In the genomic region with DNA sequence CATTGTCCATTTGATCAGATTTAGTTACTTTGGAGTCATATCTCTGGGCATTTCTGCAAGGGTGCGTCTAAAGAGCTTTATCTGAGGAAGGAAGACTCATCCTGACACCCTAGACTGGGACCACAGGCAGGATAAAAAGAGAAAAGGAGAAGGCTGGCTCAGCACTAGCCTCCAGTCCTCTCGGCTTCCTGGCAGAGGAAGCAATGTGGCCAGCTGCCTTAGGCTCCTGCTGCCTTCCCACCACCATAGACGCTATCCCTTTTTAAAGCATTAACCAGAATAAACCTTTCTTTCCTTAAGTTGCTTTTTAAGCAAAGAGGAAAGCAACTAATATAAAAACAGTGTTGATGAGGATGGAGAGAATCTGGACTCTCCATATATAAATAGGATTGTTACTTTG, we compare ENCODE assay signal across 31 mouse cellular contexts. TPM values are rescaled to one million over a fixed set of nuclear protein-coding genes. Genes with fewer than 3 reads are reported as not detected.
DNase-seq lines count a peak whose midpoint lies in the region; TF ChIP-seq lines count a peak whose summit lies in the region.
"Had no signal": no experiment of that assay in that cellular context is flagged by ENCODE, and none has a peak within 500 bp of the region (broad histone marks: within the 10 kb centered on the region; RNA-seq: fewer than 3 reads in every experiment).

No protein-coding gene starts in this region.

- no peaks in the 10 kb centered on the region for H3K4me1 ChIP-seq in embryonic facial prominence, embryonic 10.5 days
- H3K4me1 ChIP-seq: embryonic facial prominence, embryonic 13.5 days; forebrain, embryonic 12.5 days; hindbrain, embryonic 12.5 days; liver, embryonic 12.5 days; midbrain, embryonic 15.5 days; neural tube, embryonic 12.5 days had no signal

- WGBS in macrophage (ENCODE audit: missing documents), result 19% methylated on average over 3 of the region's 3 CpGs
- 79% methylated on average over 3 of the region's 3 CpGs for WGBS in embryonic facial prominence, embryonic 10.5 days

- H3K36me3 ChIP-seq in macrophage (ENCODE audit: inconsistent target), result no peaks in the 10 kb centered on the region
- H3K36me3 ChIP-seq in embryonic facial prominence, embryonic 10.5 days (replicated peaks), result no peaks in the 10 kb centered on the region
- H3K36me3 ChIP-seq: embryonic facial prominence, embryonic 13.5 days; forebrain, embryonic 12.5 days; hindbrain, embryonic 12.5 days; liver, embryonic 12.5 days; midbrain, embryonic 15.5 days; neural tube, embryonic 12.5 days had no signal

- no peak for TF ChIP-seq CTCF in layer of hippocampus, adult 2 months (conservative IDR thresholded peaks at IDR 0.05)

- H3K79me2 ChIP-seq in macrophage (ENCODE audit: inconsistent target), result no peaks in the 10 kb centered on the region

- no peaks in the 10 kb centered on the region for H3K27me3 ChIP-seq in embryonic facial prominence, embryonic 10.5 days (replicated peaks; ENCODE audit: low read depth, poor library complexity, severe bottlenecking)
- H3K27me3 ChIP-seq: embryonic facial prominence, embryonic 13.5 days; forebrain, embryonic 12.5 days; hindbrain, embryonic 12.5 days; liver, embryonic 12.5 days; midbrain, embryonic 15.5 days; neural tube, embryonic 12.5 days; Patski had no signal

- DNase-seq in cerebellum, postnatal 14 days, result peak; percentile 37 to 58
- DNase-seq in cerebellum, adult 9-11 months, result no peak
- DNase-seq in layer of hippocampus, adult 2 months (ENCODE audit: low spot score in 2 of 2), result no peak
- DNase-seq in layer of hippocampus, postnatal 25 days (ENCODE audit: extremely low spot score in 1 of 2, low spot score in 1 of 2), result no peak
- DNase-seq in right cerebral cortex, postnatal 14 days, result peak; percentile 35
- no peak for DNase-seq in embryonic facial prominence, embryonic 10.5 days (ENCODE audit: low spot score)
- no peak for DNase-seq in spleen, postnatal 4 days (ENCODE audit: low spot score in 2 of 2)
- DNase-seq: adrenal gland, postnatal 10 days; embryo, embryonic 11 days; gastrocnemius, postnatal 14 days; heart, postnatal 36 days; kidney, adult 8-10 months; kidney, postnatal 4 days; liver, postnatal 0 days; lung, postnatal 36 days; spleen, adult 18-20 months; thymus, adult 2 months; thymus, postnatal 4 days had no signal

- no peak overlapping the region for H3K4me3 ChIP-seq in layer of hippocampus, adult 2 months
- H3K4me3 ChIP-seq in macrophage (ENCODE audit: inconsistent target), result no peak overlapping the region
- no peak overlapping the region for H3K4me3 ChIP-seq in embryonic facial prominence, embryonic 10.5 days
- H3K4me3 ChIP-seq: embryonic facial prominence, embryonic 13.5 days; erythroblast, embryonic 14.5 days; forebrain, embryonic 12.5 days; hindbrain, embryonic 12.5 days; liver, embryonic 12.5 days; midbrain, embryonic 15.5 days; neural tube, embryonic 12.5 days had no signal

- H3K27ac ChIP-seq in layer of hippocampus, adult 2 months, result peak overlapping the region; percentile 32; the same call in 1 of the 2 replicates
- peak overlapping the region; percentile 40 for H3K27ac ChIP-seq in macrophage
- no peak overlapping the region for H3K27ac ChIP-seq in embryonic facial prominence, embryonic 10.5 days (replicated peaks)
- H3K27ac ChIP-seq: embryonic facial prominence, embryonic 13.5 days; forebrain, embryonic 12.5 days; hindbrain, embryonic 12.5 days; hindbrain, postnatal 0 days; kidney, postnatal 0 days; liver, embryonic 12.5 days; midbrain, embryonic 15.5 days; neural tube, embryonic 12.5 days; stomach, postnatal 0 days had no signal

- H3K9me3 ChIP-seq in embryonic facial prominence, embryonic 10.5 days, result no peaks in the 10 kb centered on the region
- H3K9me3 ChIP-seq: embryonic facial prominence, embryonic 13.5 days; forebrain, embryonic 12.5 days; hindbrain, embryonic 12.5 days; liver, embryonic 12.5 days; midbrain, embryonic 15.5 days; neural tube, embryonic 12.5 days had no signal

RNA-seq across cellular contexts. Expression of a gene that starts 24.6 kb away (rescaled TPM):
- total RNA-seq in layer of hippocampus, adult 2 months (2021), result 100 to 1,000 TPM; 158 to 164 TPM
- 100 to 1,000 TPM; 144 to 167 TPM for total RNA-seq in layer of hippocampus, postnatal 25 days (2021)
- total RNA-seq in macrophage (2018; cell fraction: chromatin; rRNA removed), result 100 to 1,000 TPM; 144 to 589 (median 313) TPM
- total RNA-seq in macrophage (2018; cell fraction: cytosol; rRNA removed), result 100 to 1,000 TPM in 21 of 26 experiments, 10 to 100 TPM in 5; 70.7 to 155 (median 114) TPM
- 100 to 1,000 TPM; 104 to 419 (median 285) TPM for total RNA-seq in macrophage (2018; cell fraction: nucleus; rRNA removed)
- polyA plus RNA-seq in macrophage (2018), result 66.3 to 75.9 TPM (median 73.4 TPM) in 3 replicates
- 2.4 and 3.0 TPM in 2 replicates for polyA plus RNA-seq in embryonic facial prominence, embryonic 10.5 days (2016; fragmentation: Nextera tagmentation; extraction: Ambion mirVana)
- total RNA-seq: MEL had no signal

Comparison
In these comparisons a context has a peak if more than half of its experiments do, and no peak if none do; other contexts are left out.
1. DNase-seq: peak in cerebellum, postnatal 14 days (2 of 2) and right cerebral cortex, postnatal 14 days (single experiment); none in cerebellum, adult 9-11 months (single experiment), layer of hippocampus, adult 2 months (0 of 2), layer of hippocampus, postnatal 25 days (0 of 2), embryonic facial prominence, embryonic 10.5 days (single experiment) and spleen, postnatal 4 days (0 of 2).